Mouse (Mus musculus): ENCODE measurements around the gene Tnks1bp1. TPM values are rescaled to one million over a fixed set of nuclear protein-coding genes. Genes with fewer than 3 reads are reported as not detected.

Gene Tnks1bp1
- polyA plus RNA-seq, 1 experiment from 2014 or later = 6.5 TPM

DNA sequence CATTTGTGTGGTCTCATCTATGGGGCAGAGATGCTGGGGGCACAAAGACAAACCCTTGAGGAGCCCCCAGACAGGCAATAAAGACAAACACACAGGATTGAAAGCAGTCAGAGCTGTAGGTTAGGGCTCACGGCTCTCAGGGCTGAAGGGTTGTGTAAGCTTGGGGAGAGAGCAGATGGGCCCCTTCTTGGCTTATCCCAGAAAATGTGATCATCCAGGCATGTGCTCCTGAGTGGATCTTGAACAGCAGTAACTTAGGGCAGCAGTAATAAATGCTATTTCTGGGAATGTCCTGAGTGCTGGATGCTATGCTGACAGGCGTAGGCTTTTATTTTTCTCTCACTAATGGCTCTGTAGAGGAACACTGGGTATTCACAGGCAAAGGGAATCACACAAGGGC is 20.8 kb downstream of the Tnks1bp1 start:
- no peak for ATAC-seq
- WGBS (ENCODE audit: insufficient replicate concordance) = 87% methylated on average over 2 of the region's 2 CpGs
- no peak overlapping the region for H3K4me3 ChIP-seq (ENCODE audit: low read depth, low read length)

DNA sequence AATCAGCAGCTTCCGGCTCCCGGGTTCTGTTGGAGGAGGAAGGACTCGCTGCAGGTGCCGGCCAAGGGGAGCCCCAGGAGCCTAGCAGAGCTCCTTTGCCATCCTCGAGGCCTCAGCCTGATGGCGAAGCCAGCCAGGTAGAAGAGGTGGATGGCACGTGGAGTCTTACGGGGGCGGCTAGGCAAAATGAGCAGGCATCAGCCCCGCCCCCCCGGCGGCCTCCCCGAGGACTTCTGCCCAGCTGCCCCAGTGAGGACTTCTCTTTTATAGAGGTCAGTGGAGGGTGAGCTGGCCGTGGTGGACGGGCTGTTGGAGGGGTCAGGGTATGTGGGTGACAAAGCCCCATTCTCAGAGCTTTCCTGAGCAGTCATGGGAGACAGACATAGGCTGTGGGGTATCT is 22.3 kb downstream of the Tnks1bp1 start:
- no peaks in the 10 kb centered on the region for H3K9me3 ChIP-seq (ENCODE audit: low read length)
- H3K4me1 ChIP-seq (ENCODE audit: insufficient read depth) = peaks cover 8% of the 10 kb centered on the region
- no peak for DNase-seq
- no peak for ATAC-seq
- H3K27me3 ChIP-seq (ENCODE audit: insufficient read depth, low read length) = no peaks in the 10 kb centered on the region
- H3K4me2 ChIP-seq (ENCODE audit: low read depth, low read length) = no peak overlapping the region
- H3K36me3 ChIP-seq (replicated peaks; ENCODE audit: insufficient read depth, low read length) = peaks cover 2% of the 10 kb centered on the region
- TF ChIP-seq CTCF (IDR thresholded peaks at IDR 0.05; ENCODE audit: low read depth) = no peak
- no peak for TF ChIP-seq EP300 (IDR thresholded peaks at IDR 0.05; ENCODE audit: low read depth)
- WGBS (ENCODE audit: insufficient replicate concordance) = 76% methylated on average over 15 of the region's 15 CpGs
- H3K4me3 ChIP-seq (ENCODE audit: low read depth, low read length) = no peak overlapping the region
- H3K9ac ChIP-seq (replicated peaks) = no peak overlapping the region
- H3K27ac ChIP-seq (ENCODE audit: low read depth) = no peak overlapping the region

More for the DNA sequence above, 20.8 kb downstream of the Tnks1bp1 start:
- Histone ChIP-seq H3K27me3 (ENCODE audit: insufficient read depth, low read length) (no peaks in the 10 kb centered on the region), H3K4me1 (ENCODE audit: insufficient read depth) (peaks cover 10% of the 10 kb centered on the region), H3K27ac (ENCODE audit: low read depth) (no peak overlapping the region), H3K9ac (replicated peaks) (no peak overlapping the region), H3K9me3 (ENCODE audit: low read length) (no peaks in the 10 kb centered on the region), H3K4me2 (ENCODE audit: low read depth, low read length) (no peak overlapping the region), H3K36me3 (replicated peaks; ENCODE audit: insufficient read depth, low read length) (no peaks in the 10 kb centered on the region; the same call in none of the 2 replicates)
- no peak for DNase-seq
- TF ChIP-seq EP300 (IDR thresholded peaks at IDR 0.05; ENCODE audit: low read depth) (no peak), CTCF (IDR thresholded peaks at IDR 0.05; ENCODE audit: low read depth) (no peak)

DNA sequence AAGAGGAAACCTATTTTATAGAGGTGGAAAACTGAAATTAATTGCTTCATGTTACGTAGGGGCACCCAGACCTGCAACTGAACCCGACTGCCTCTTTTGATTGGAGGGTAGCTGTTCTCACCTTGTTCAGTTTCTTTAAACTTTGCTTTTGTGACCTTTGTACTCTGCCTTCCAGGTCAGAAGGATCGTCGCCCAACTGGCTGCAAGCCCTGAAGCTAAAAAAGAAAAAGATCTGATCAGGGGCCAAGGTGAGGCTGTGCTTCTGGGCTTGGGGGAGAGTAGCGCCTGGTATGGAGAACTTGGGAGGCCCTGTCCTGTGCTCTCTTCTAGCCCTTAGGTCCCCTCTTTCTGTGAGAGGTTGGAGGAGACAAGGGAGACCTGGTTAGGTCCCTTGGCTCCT is 24.1 kb downstream of the Tnks1bp1 start:
- peak; percentile 65 for ATAC-seq
- 70% methylated on average over 5 of the region's 5 CpGs for WGBS (ENCODE audit: insufficient replicate concordance)
- no peak for TF ChIP-seq CTCF (IDR thresholded peaks at IDR 0.05; ENCODE audit: low read depth)
- no peak for TF ChIP-seq EP300 (IDR thresholded peaks at IDR 0.05; ENCODE audit: low read depth)
- H3K4me1 ChIP-seq (ENCODE audit: insufficient read depth) = peaks cover 8% of the 10 kb centered on the region
- H3K4me2 ChIP-seq (ENCODE audit: low read depth, low read length) = no peak overlapping the region
- no peaks in the 10 kb centered on the region for H3K27me3 ChIP-seq (ENCODE audit: insufficient read depth, low read length)
- H3K4me3 ChIP-seq (ENCODE audit: low read depth, low read length) = no peak overlapping the region
- no peak overlapping the region; the same call in 1 of the 2 replicates for H3K27ac ChIP-seq (ENCODE audit: low read depth)
- no peak for DNase-seq
- H3K9ac ChIP-seq (replicated peaks) = no peak overlapping the region
- no peaks in the 10 kb centered on the region for H3K9me3 ChIP-seq (ENCODE audit: low read length)
- peaks cover 2% of the 10 kb centered on the region for H3K36me3 ChIP-seq (replicated peaks; ENCODE audit: insufficient read depth, low read length)

DNA sequence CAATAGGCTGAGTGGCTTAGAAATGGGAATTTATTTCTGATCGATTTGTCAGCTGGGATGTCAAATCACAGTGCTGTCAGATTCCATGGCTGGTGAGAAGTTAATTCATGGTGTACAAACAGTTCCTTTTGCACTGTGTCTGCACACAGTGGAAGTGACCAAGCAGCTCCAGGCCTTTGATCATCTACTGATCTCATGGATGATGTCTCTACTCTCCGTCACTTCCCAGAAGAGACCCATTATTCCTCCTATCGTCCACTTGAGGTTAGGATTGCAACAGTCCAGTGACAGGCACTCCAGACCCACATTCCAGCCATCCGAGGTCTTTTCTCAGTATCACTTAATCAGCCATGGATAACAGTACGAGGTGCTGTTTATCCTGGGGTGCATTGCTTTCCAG is 25.9 kb downstream of the Tnks1bp1 start:
- Histone ChIP-seq H3K4me2 (ENCODE audit: low read depth, low read length) (no peak overlapping the region), H3K9me3 (ENCODE audit: low read length) (no peaks in the 10 kb centered on the region), H3K27ac (ENCODE audit: low read depth) (no peak overlapping the region), H3K36me3 (replicated peaks; ENCODE audit: insufficient read depth, low read length) (peaks cover 2% of the 10 kb centered on the region), H3K27me3 (ENCODE audit: insufficient read depth, low read length) (no peaks in the 10 kb centered on the region), H3K9ac (replicated peaks) (no peak overlapping the region), H3K4me3 (ENCODE audit: low read depth, low read length) (no peak overlapping the region), H3K4me1 (ENCODE audit: insufficient read depth) (peaks cover 8% of the 10 kb centered on the region; the same call in 1 of the 2 replicates)
- DNase-seq (no peak), ATAC-seq (no peak)
- TF ChIP-seq CTCF (IDR thresholded peaks at IDR 0.05; ENCODE audit: low read depth) = no peak
- no peak for TF ChIP-seq EP300 (IDR thresholded peaks at IDR 0.05; ENCODE audit: low read depth)
- WGBS (ENCODE audit: insufficient replicate concordance) = 69% methylated on average over 5 of the region's 5 CpGs

DNA sequence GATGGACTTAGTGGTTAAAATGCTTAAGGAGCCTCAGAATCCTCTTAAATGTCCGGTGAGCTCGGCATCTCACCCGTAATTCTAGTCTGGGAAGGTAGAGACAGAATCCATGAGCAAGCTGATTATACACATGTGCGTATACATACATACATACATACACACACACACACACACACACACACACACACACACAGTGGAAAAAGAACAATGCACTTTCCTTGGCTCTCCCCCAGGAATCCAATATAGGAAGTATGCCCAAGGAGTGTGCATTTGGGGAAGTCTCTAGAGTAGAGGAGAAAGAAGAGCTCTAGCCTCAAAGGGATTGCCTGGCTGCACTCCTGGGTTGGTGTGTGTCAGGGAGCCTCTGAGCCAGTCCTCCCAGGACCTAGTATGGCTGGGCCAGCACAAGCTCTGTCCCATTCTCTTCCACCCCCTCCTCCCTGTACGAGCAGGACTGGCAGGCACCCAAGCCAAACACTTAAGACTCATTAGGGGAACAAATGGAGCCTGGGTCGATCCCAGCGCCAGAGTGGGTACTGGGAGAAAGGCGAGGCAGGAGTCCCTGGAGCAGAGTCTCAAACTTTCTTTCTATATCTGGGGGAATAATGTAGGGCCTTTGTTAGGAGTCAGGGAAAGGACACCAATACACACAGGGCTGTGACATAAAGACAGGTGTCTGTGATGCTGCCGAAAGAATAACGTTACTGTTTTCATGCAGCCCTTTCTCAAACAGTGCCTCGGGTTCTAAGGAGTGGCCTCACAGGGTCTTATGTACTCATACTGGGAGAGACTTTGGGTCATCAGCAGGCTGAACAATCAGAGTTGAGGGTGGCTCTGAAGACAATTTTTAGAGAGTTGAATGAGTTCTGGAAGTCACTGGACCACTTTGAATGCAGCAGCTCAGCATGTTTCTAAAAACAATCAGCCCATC is 41.2 kb downstream of the Tnks1bp1 start:
- Histone ChIP-seq H3K9ac (replicated peaks) (no peak overlapping the region), H3K9me3 (ENCODE audit: low read length) (no peaks in the 10 kb centered on the region), H3K4me3 (ENCODE audit: low read depth, low read length) (no peak overlapping the region), H3K27ac (ENCODE audit: low read depth) (no peak overlapping the region), H3K27me3 (ENCODE audit: insufficient read depth, low read length) (no peaks in the 10 kb centered on the region), H3K4me1 (ENCODE audit: insufficient read depth) (peaks cover 10% of the 10 kb centered on the region), H3K36me3 (replicated peaks; ENCODE audit: insufficient read depth, low read length) (no peaks in the 10 kb centered on the region), H3K4me2 (ENCODE audit: low read depth, low read length) (no peak overlapping the region)
- DNase-seq = no peak
- ATAC-seq = no peak
- TF ChIP-seq EP300 (IDR thresholded peaks at IDR 0.05; ENCODE audit: low read depth) = no peak
- WGBS (ENCODE audit: insufficient replicate concordance) = 59% methylated on average over 11 of the region's 11 CpGs

DNA sequence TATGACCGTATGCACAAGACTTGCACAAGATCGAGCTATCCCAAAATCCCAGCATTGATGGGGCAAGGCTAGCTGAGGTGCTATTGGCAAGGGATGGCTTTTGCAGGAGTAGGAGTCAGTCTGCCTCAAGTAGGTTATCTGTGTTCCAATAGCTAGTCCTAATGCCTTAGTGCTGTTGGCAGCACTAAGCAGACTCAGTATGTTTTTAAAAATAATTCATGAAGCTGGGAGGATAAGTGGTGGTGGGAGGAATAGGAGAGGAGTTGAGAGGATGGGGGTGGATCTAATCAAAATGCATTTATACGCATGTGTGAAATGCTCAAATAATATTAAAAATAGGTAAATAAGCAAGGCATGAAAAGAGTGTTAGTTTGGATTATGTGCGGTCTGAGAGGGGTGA is 43.5 kb downstream of the Tnks1bp1 start:
- no peak overlapping the region for H3K9ac ChIP-seq (replicated peaks)
- H3K4me3 ChIP-seq (ENCODE audit: low read depth, low read length) = no peak overlapping the region
- TF ChIP-seq CTCF (IDR thresholded peaks at IDR 0.05; ENCODE audit: low read depth) (no peak), EP300 (IDR thresholded peaks at IDR 0.05; ENCODE audit: low read depth) (no peak)
- DNase-seq (no peak), ATAC-seq (no peak)
- no peak overlapping the region for H3K27ac ChIP-seq (ENCODE audit: low read depth)
- no peaks in the 10 kb centered on the region for H3K27me3 ChIP-seq (ENCODE audit: insufficient read depth, low read length)
- H3K36me3 ChIP-seq (replicated peaks; ENCODE audit: insufficient read depth, low read length) = no peaks in the 10 kb centered on the region
- no peak overlapping the region for H3K4me2 ChIP-seq (ENCODE audit: low read depth, low read length)
- no peaks in the 10 kb centered on the region for H3K9me3 ChIP-seq (ENCODE audit: low read length)
- WGBS (ENCODE audit: insufficient replicate concordance) = 88% methylated on average over 4 of the region's 4 CpGs
- H3K4me1 ChIP-seq (ENCODE audit: insufficient read depth) = peaks cover 10% of the 10 kb centered on the region
